Mouse (Mus musculus) MEL (cell line): ENCODE measurements around the gene Pdzd2. TPM values are rescaled to one million over a fixed set of nuclear protein-coding genes. Genes with fewer than 3 reads are reported as not detected.

Experiments
- DNase-seq: peaks from one replicate; pipeline ENCODE4 v3.0.0; 2011; ENCODE audit warnings: low read depth, low spot score
- H3K27ac ChIP-seq: 2 replicates; pipeline ENCODE4 v1.5.1; 2012; ENCODE audit warnings: low read depth, mild to moderate bottlenecking, control low read depth, low read length, moderate library complexity; ENCODE audit not compliant: control insufficient read depth
- H3K27me3 ChIP-seq, 2 experiments: fragments of 150-350 bp in 1 of 2; sonication (generic) in 1 of 2; 2 replicates each; pipeline ENCODE4 v1.6.1; 2012; ENCODE audit warnings: low read length in 2 of 2, mild to moderate bottlenecking in 2 of 2, improper control_type of control experiment in 1 of 2, moderate library complexity in 1 of 2; ENCODE audit not compliant: insufficient read depth in 2 of 2, control insufficient read depth in 1 of 2
- H3K36me3 ChIP-seq, 2 experiments: 2 replicates each; pipeline ENCODE4 v1.6.1; 2012 to 2014; ENCODE audit warnings: low read length in 2 of 2, improper control_type of control experiment in 1 of 2, inconsistent platforms in 1 of 2, mild to moderate bottlenecking in 1 of 2; ENCODE audit not compliant: insufficient read depth in 2 of 2, control insufficient read depth in 1 of 2
- H3K4me1 ChIP-seq, 2 experiments: fragments of 150-350 bp in 1 of 2; sonication (generic) in 1 of 2; 2 replicates each; pipeline ENCODE4 v1.6.1; 2012; ENCODE audit warnings: low read length in 2 of 2, improper control_type of control experiment in 1 of 2, mild to moderate bottlenecking in 1 of 2; ENCODE audit not compliant: insufficient read depth in 2 of 2, control insufficient read depth in 1 of 2
- H3K4me3 ChIP-seq, 2 experiments: fragments of 150-350 bp in 1 of 2; sonication (generic) in 1 of 2; 2 replicates each; pipeline ENCODE4 v1.5.1; 2012; ENCODE audit warnings: low read depth in 2 of 2, low read length in 2 of 2, mild to moderate bottlenecking in 2 of 2, moderate library complexity in 2 of 2, control low read depth in 1 of 2, improper control_type of control experiment in 1 of 2; ENCODE audit not compliant: control insufficient read depth in 1 of 2, insufficient read depth in 1 of 2
- H3K79me2 ChIP-seq: 2 replicates; pipeline ENCODE4 v1.6.1; 2012; ENCODE audit warnings: mild to moderate bottlenecking, low read length, moderate library complexity; ENCODE audit not compliant: control insufficient read depth, poor library complexity, insufficient read depth
- H3K9ac ChIP-seq: 2 replicates; pipeline ENCODE4 v1.6.1; 2012; ENCODE audit warnings: low read depth, mild to moderate bottlenecking, control low read depth, low read length, moderate library complexity; ENCODE audit not compliant: control insufficient read depth, poor library complexity, severe bottlenecking
- H3K9me3 ChIP-seq: fragments of 150-350 bp; sonication (generic); replicated peaks from 2 replicates; pipeline ENCODE4 v1.6.1; 2012; ENCODE audit warnings: mild to moderate bottlenecking, low read length, improper control_type of control experiment, moderate library complexity; ENCODE audit not compliant: insufficient read depth
- BHLHE40 ChIP-seq: IDR thresholded peaks from 2 replicates; pipeline ENCODE4 v1.6.1; 2012; ENCODE audit warnings: low read depth, mild to moderate bottlenecking, inconsistent platforms, low read length, improper control_type of control experiment, borderline replicate concordance
- ELF1 ChIP-seq: IDR thresholded peaks from 2 replicates; pipeline ENCODE4 v1.6.1; 2014; ENCODE audit warnings: low read depth, mild to moderate bottlenecking, inconsistent platforms, low read length, improper control_type of control experiment, moderate library complexity
- EP300 ChIP-seq, 2 experiments: IDR thresholded peaks; 2 replicates each; pipeline ENCODE4 v1.6.1; 2011; ENCODE audit warnings: improper control_type of control experiment in 2 of 2, low read length in 2 of 2, low read depth in 1 of 2, mild to moderate bottlenecking in 1 of 2
- ETS1 ChIP-seq: IDR thresholded peaks from 2 replicates; pipeline ENCODE4 v1.6.1; 2012; ENCODE audit warnings: low read depth, mild to moderate bottlenecking, inconsistent platforms, low read length, improper control_type of control experiment, moderate library complexity
- GABPA ChIP-seq: IDR thresholded peaks from 2 replicates; pipeline ENCODE4 v1.6.1; 2012; ENCODE audit warnings: low read depth, mild to moderate bottlenecking, inconsistent platforms, low read length, improper control_type of control experiment, moderate library complexity
- JUND ChIP-seq: IDR thresholded peaks from 2 replicates; pipeline ENCODE4 v1.6.1; 2011; ENCODE audit warnings: low read depth, mild to moderate bottlenecking, improper control_type of control experiment, low read length
- KAT2A ChIP-seq: conservative IDR thresholded peaks from 2 replicates; pipeline ENCODE4 v1.6.1; 2012; ENCODE audit warnings: low read depth, low read length, improper control_type of control experiment, inconsistent platforms
- MAFK ChIP-seq: IDR thresholded peaks from 2 replicates; pipeline ENCODE4 v1.6.1; 2011; ENCODE audit warnings: low read depth, mild to moderate bottlenecking, low read length, improper control_type of control experiment, borderline replicate concordance
- MAZ ChIP-seq: IDR thresholded peaks from 2 replicates; pipeline ENCODE4 v1.6.1; 2012; ENCODE audit warnings: low read depth, mild to moderate bottlenecking, inconsistent platforms, low read length, improper control_type of control experiment
- MEF2A ChIP-seq: IDR thresholded peaks from 2 replicates; pipeline ENCODE4 v1.6.1; 2014; ENCODE audit warnings: low read depth, mild to moderate bottlenecking, inconsistent platforms, low read length, improper control_type of control experiment; ENCODE audit not compliant: poor library complexity, insufficient replicate concordance, severe bottlenecking; ENCODE audit errors: extremely low read depth
- MYB ChIP-seq: IDR thresholded peaks from 2 replicates; pipeline ENCODE4 v1.6.1; 2011; ENCODE audit warnings: mild to moderate bottlenecking, low read depth, low read length, improper control_type of control experiment
- MYC ChIP-seq: IDR thresholded peaks from 2 replicates; pipeline ENCODE4 v1.6.1; 2011; ENCODE audit warnings: low read depth, mild to moderate bottlenecking, low read length, improper control_type of control experiment, moderate library complexity
- POLR2A ChIP-seq, 2 experiments: IDR thresholded peaks; 2 replicates each; pipeline ENCODE4 v1.6.1; 2011 to 2012; ENCODE audit warnings: low read length in 2 of 2, mild to moderate bottlenecking in 2 of 2, control low read depth in 1 of 2, improper control_type of control experiment in 1 of 2, low read depth in 1 of 2, moderate library complexity in 1 of 2; ENCODE audit not compliant: control insufficient read depth in 1 of 2, insufficient read depth in 1 of 2, poor library complexity in 1 of 2
- POLR2AphosphoS2 ChIP-seq: IDR thresholded peaks from 2 replicates; pipeline ENCODE4 v1.6.1; 2011; ENCODE audit warnings: low read length, improper control_type of control experiment
- SIN3A ChIP-seq: IDR thresholded peaks from 2 replicates; pipeline ENCODE4 v1.6.1; 2012; ENCODE audit warnings: low read length, improper control_type of control experiment, inconsistent platforms
- SMC3 ChIP-seq: IDR thresholded peaks from 2 replicates; pipeline ENCODE4 v1.6.1; 2011; ENCODE audit warnings: low read depth, low read length, improper control_type of control experiment
- TBP ChIP-seq: IDR thresholded peaks from 2 replicates; pipeline ENCODE4 v1.8.0; 2011; ENCODE audit warnings: low read depth, low read length, improper control_type of control experiment
- TCF12 ChIP-seq: IDR thresholded peaks from 2 replicates; pipeline ENCODE4 v1.6.1; 2014; ENCODE audit warnings: low read depth, mild to moderate bottlenecking, inconsistent platforms, low read length, improper control_type of control experiment, moderate library complexity
- USF1 ChIP-seq: IDR thresholded peaks from 2 replicates; pipeline ENCODE4 v1.6.1; 2014; ENCODE audit warnings: low read depth, mild to moderate bottlenecking, inconsistent platforms, low read length, improper control_type of control experiment, moderate library complexity
- USF2 ChIP-seq, 2 experiments: IDR thresholded peaks; 2 replicates each; pipeline ENCODE4 v1.6.1; 2011 to 2012; ENCODE audit warnings: improper control_type of control experiment in 2 of 2, low read length in 2 of 2, borderline replicate concordance in 1 of 2, inconsistent platforms in 1 of 2, low read depth in 1 of 2, mild to moderate bottlenecking in 1 of 2; ENCODE audit not compliant: insufficient read depth in 1 of 2
- ZMIZ1 ChIP-seq: IDR thresholded peaks from 2 replicates; pipeline ENCODE4 v1.6.1; 2012; ENCODE audit warnings: low read depth, mild to moderate bottlenecking, inconsistent platforms, low read length, improper control_type of control experiment, moderate library complexity
- ZNF384 ChIP-seq: IDR thresholded peaks from 2 replicates; pipeline ENCODE4 v1.6.1; 2012; ENCODE audit warnings: low read depth, mild to moderate bottlenecking, inconsistent platforms, low read length, improper control_type of control experiment
- polyA plus RNA-seq, 2 experiments: library from polyadenylated mRNA; stranded (reverse) in 1 of 2; unstranded in 1 of 2; fragments of >175 nt in 1 of 2; fragments of >200 nt in 1 of 2; gene quantifications; 2 replicates each; pipeline versions ENCODE4 v1.2.1 to v1.2.4; 2012; ENCODE audit warnings: low replicate concordance in 2 of 2, low read depth in 1 of 2; ENCODE audit not compliant: insufficient read length in 2 of 2, insufficient read depth in 1 of 2, missing spikeins in 1 of 2
- total RNA-seq: library from RNA; depleted of rRNA; stranded (reverse); fragments of 300-350 nt; gene quantifications from 2 replicates; pipeline ENCODE4 v1.2.3, GENCODE M21; 2012

Pdzd2 gene
- total and polyA plus RNA-seq, 3 experiments: 0.15 to 0.33 TPM; not detected in 1

GRCm38 (mm10) chr15:12708297-12708696, 31.4 kb downstream of the Pdzd2 start:
- no peak overlapping the region for H3K27ac ChIP-seq
- no peak for TF ChIP-seq USF2 (IDR thresholded peaks at IDR 0.05; ENCODE audit: borderline replicate concordance in 1 of 2, insufficient read depth in 1 of 2, low read depth in 1 of 2, low read length in 2 of 2)
- TF ChIP-seq SMC3: no peak
- no peak for TF ChIP-seq MAFK
- TF ChIP-seq POLR2A (IDR thresholded peaks at IDR 0.05; ENCODE audit: control insufficient read depth in 1 of 2, insufficient read depth in 1 of 2, low read depth in 1 of 2, low read length in 2 of 2, poor library complexity in 1 of 2): no peak
- no peak for TF ChIP-seq MYC
- TF ChIP-seq JUND: no peak
- no peak for TF ChIP-seq MYB
- no peak for TF ChIP-seq ZNF384
- TF ChIP-seq MEF2A: no peak
- TF ChIP-seq EP300 (IDR thresholded peaks at IDR 0.05; ENCODE audit: low read depth in 1 of 2, low read length in 2 of 2): no peak
- no peak for TF ChIP-seq ZMIZ1
- no peak for TF ChIP-seq MAZ
- no peak for TF ChIP-seq BHLHE40
- no peak for TF ChIP-seq KAT2A
- TF ChIP-seq POLR2AphosphoS2: no peak
- no peaks in the 10 kb centered on the region for H3K4me1 ChIP-seq
- H3K79me2 ChIP-seq: no peaks in the 10 kb centered on the region
- H3K36me3 ChIP-seq: no peaks in the 10 kb centered on the region
- H3K9ac ChIP-seq: no peak overlapping the region
- DNase-seq: no peak
- no peak overlapping the region for H3K4me3 ChIP-seq
- 0 out of 4 replicates have a peak, but pooled peaks cover 0 to 2% of the 10 kb centered on the region in 2 experiments for H3K27me3 ChIP-seq
- no peaks in the 10 kb centered on the region for H3K9me3 ChIP-seq

GRCm38 (mm10) chr15:12706902-12707301, 32.8 kb downstream of the Pdzd2 start:
- TF ChIP-seq GABPA: no peak
- no peak for TF ChIP-seq MAFK
- no peak for TF ChIP-seq SIN3A
- no peak for TF ChIP-seq TBP
- TF ChIP-seq MEF2A: no peak
- no peak for TF ChIP-seq ETS1
- no peak for TF ChIP-seq ELF1
- no peak for TF ChIP-seq USF1
- no peak for TF ChIP-seq TCF12
- TF ChIP-seq EP300 (IDR thresholded peaks at IDR 0.05; ENCODE audit: low read depth in 1 of 2, low read length in 2 of 2): no peak

More at GRCm38 (mm10) chr15:12706902-12707301, 32.8 kb downstream of the Pdzd2 start:
- peaks cover 0 to 1% of the 10 kb centered on the region in 2 experiments; a peak in 1 of 4 replicates for H3K27me3 ChIP-seq
- H3K79me2 ChIP-seq: no peaks in the 10 kb centered on the region
- no peak overlapping the region for H3K9ac ChIP-seq
- H3K27ac ChIP-seq: no peak overlapping the region
- H3K9me3 ChIP-seq: no peaks in the 10 kb centered on the region
- H3K4me1 ChIP-seq: no peaks in the 10 kb centered on the region
- DNase-seq: no peak
- no peak overlapping the region for H3K4me3 ChIP-seq
- H3K36me3 ChIP-seq: no peaks in the 10 kb centered on the region
